Mouse (Mus musculus) lung, postnatal 25 days (tissue): ENCODE measurements at regions not wholly inside any gene's neighbourhood (a gene's known extent, or its start where the extent isn't known, plus 50 kb on each side); places are given as distances from the start of the nearest gene placed in this dataset.

Source experiments
- DNase-seq: peaks from one replicate; pipeline ENCODE4 v3.0.0; 2022; ENCODE audit warnings: low spot score

DNA sequence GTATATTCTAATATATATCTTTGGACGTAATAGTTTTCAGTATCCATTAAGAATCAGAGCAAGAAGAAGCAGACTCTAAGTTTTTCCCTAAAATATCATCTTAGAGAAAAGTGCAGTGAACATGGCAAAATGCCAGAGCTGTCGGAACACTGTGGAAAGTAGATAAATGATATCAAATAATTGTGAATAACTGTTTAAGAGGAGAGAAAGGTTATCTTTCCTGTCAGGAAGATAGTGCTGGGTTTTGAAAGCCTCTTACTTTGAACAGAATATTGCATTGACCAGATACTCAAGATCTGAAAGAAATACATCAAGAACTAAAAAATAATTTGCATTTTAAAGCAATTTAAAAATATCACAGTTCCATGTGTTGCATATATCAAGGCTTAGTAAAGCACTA, 1549.2 kb downstream of the Pcdh18 start:
- DNase-seq: no peak

GRCm38 (mm10) chr3:48194300-48194699, 1562.8 kb downstream of the Pcdh18 start:
- DNase-seq: no peak

DNA sequence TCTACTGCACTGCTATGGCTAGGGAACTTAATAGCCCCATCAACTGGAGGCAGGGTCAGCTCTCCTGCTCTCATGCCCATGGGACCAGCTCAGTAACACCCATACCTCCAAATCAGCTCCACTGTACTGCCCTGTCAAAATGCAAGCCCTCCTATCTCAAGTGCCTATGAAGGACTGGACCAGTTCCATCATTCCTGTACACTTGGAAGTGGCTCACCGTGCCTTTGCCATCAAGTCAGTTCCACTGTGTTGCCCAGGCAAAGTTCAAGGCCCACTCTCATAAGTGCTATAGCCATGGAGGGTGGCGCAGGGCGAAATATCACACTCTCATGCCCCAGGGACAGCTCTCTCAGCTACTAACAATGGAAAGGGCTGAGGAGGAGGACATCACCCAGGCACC, 1612.2 kb downstream of the Pcdh18 start:
- DNase-seq: no peak

DNA sequence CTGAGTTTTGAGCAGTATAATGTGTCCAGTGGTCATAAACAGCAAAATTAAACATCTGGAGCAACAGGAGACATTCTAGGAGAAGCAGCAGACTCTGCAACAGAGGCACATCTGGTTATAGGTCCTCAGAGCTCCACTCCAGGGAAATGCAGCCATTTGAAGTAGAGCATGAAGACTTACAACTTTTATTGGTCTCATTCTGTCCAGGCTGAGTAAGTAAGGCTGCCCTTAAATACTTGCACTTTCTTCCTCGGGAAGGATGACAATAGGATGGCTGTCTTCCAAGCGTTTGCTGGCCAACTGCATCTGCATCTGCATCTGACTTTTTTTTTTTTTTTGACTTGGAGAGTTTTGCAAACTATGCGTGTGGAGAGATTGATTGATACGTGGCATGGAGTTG, 1622.2 kb downstream of the Pcdh18 start:
- DNase-seq: no peak

- no peak for DNase-seq
Measured at GRCm38 (mm10) chr3:48124263-48124662, 1632.9 kb downstream of the Pcdh18 start.

DNA sequence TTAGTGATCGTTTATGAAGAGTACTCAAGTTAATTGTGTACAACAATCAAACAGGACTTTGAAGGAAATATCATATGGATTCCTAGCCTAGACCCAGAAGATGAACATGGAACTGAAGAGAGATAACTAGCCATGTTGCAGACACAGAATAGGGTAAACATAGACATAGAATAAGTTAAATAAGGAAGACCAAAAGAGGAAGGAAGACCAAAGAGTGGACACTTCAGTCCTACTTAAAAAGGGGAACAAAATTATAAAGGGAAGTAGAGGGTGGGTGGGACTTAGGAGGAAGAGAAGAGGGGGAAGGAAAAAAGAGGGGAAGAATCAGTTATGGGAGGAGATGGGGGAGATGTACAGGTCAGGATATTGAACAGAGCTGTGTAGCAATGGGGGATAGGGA, 1652.8 kb upstream of the Pabpc4l start:
- no peak for DNase-seq

DNA sequence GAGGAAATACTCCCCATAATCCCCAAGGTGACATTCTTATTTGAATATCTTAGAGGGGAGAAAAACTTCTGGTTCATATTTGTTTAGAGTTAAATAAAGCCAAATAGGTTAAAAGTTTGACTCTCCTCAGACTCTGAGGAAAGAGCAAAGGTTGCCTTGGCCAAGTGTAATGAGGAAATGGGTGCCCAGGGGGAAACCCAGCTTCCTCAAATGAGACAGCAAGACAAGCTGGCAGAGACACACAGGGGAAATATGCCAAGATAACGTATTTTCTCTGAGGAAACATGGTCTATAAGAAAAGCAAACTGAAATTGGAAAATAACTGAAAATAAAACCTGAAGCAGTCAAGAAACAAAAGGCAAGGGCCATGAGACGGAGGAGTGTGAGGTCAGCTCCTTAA, 1632.6 kb upstream of the Pabpc4l start:
- DNase-seq: peak; percentile 6

DNA sequence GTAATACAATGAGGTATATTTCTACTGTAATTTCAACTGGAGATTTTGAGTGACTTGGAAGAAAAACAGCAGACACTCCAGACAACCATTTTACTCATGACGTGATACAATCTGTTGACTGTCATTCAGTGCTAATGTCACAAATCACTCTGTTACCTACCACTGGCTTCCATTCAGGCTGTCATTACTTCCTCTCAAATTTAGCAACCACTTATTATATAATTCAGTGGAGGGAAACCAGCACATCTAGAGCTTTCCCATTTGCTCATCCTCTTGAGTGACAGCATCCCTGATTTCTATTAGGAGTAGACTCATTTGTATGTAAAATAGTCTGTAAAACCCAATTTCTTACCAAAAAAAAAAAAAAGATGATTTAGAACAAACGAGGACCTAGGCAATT, 1627.3 kb upstream of the Pabpc4l start:
- no peak for DNase-seq

- no peak for DNase-seq
Measured at GRCm38 (mm10) chr3:48068628-48069027, 1620.6 kb upstream of the Pabpc4l start.
